Mouse (Mus musculus) common myeloid progenitor, adult 5-6 weeks (primary cell): ENCODE data around the gene Arhgap10. TPM values are rescaled to one million over a fixed set of nuclear protein-coding genes. Genes with fewer than 3 reads are reported as not detected.
A peak's percentile ranks its signal among the peaks of the same experiment; 100 is the strongest.

Source experiments
- ATAC-seq: replicated peaks from 2 replicates; pipeline ENCODE4 v1.8.0; 2016; ENCODE audit warnings: low read depth, mild to moderate bottlenecking, moderate TSS enrichment, inconsistent platforms; ENCODE audit not compliant: poor library complexity, severe bottlenecking
- total RNA-seq: library from RNA; stranded (forward); fragments of 200-1000, 187-1606 nt; gene quantifications from 2 replicates; pipeline ENCODE4 v1.2.3, GENCODE M21; 2017

The Arhgap10 gene
- total RNA-seq, 1 experiment from 2014 or later = 30.7 TPM

- peak; percentile 61 for ATAC-seq
Observed at GRCm38 (mm10) chr8:77419731-77420130, 98.0 kb downstream of the Arhgap10 start.

GRCm38 (mm10) chr8:77416738-77417137, 101.0 kb downstream of the Arhgap10 start:
- ATAC-seq = no peak

- no peak for ATAC-seq
Observed at GRCm38 (mm10) chr8:77416034-77416433, 101.7 kb downstream of the Arhgap10 start.

- no peak for ATAC-seq
Observed at GRCm38 (mm10) chr8:77411262-77411661, 106.5 kb downstream of the Arhgap10 start.

GRCm38 (mm10) chr8:77410394-77410793, 107.4 kb downstream of the Arhgap10 start:
- ATAC-seq = no peak

- no peak for ATAC-seq
Observed at GRCm38 (mm10) chr8:77408527-77409215, 109.1 kb downstream of the Arhgap10 start.

- no peak for ATAC-seq
Observed at GRCm38 (mm10) chr8:77406846-77407245, 110.9 kb downstream of the Arhgap10 start.

- no peak for ATAC-seq
Observed at GRCm38 (mm10) chr8:77406444-77406843, 111.3 kb downstream of the Arhgap10 start.

GRCm38 (mm10) chr8:77404017-77404416, 113.7 kb downstream of the Arhgap10 start:
- ATAC-seq = no peak

- no peak for ATAC-seq
Observed at GRCm38 (mm10) chr8:77401934-77402333, 115.8 kb downstream of the Arhgap10 start.

GRCm38 (mm10) chr8:77401140-77401539, 116.6 kb downstream of the Arhgap10 start:
- no peak for ATAC-seq

- ATAC-seq = no peak
Observed at GRCm38 (mm10) chr8:77384080-77384479, 133.7 kb downstream of the Arhgap10 start.

- ATAC-seq = no peak
Observed at GRCm38 (mm10) chr8:77383671-77384070, 134.1 kb downstream of the Arhgap10 start.

GRCm38 (mm10) chr8:77380844-77381243, 136.9 kb downstream of the Arhgap10 start:
- no peak for ATAC-seq

- peak; percentile 52; the same call in 1 of the 2 replicates for ATAC-seq
Observed at GRCm38 (mm10) chr8:77379300-77379699, 138.5 kb downstream of the Arhgap10 start.

- ATAC-seq = no peak
Observed at GRCm38 (mm10) chr8:77376451-77376853, 141.3 kb downstream of the Arhgap10 start.

GRCm38 (mm10) chr8:77375999-77376398, 141.8 kb downstream of the Arhgap10 start:
- ATAC-seq = no peak

GRCm38 (mm10) chr8:77371006-77371405, 146.7 kb downstream of the Arhgap10 start:
- no peak for ATAC-seq

- ATAC-seq = no peak
Observed at GRCm38 (mm10) chr8:77370308-77370707, 147.4 kb downstream of the Arhgap10 start.

GRCm38 (mm10) chr8:77369671-77370070, 148.1 kb downstream of the Arhgap10 start:
- no peak for ATAC-seq

- peak; percentile 76 for ATAC-seq
Observed at GRCm38 (mm10) chr8:77367091-77367490, 150.7 kb downstream of the Arhgap10 start.

GRCm38 (mm10) chr8:77366446-77366845, 151.3 kb downstream of the Arhgap10 start:
- no peak for ATAC-seq
